9 mouse cellular contexts compared by ENCODE assay signal in genomic region chr11:95074694-95075093, GRCm38 (mm10). TPM values are rescaled to one million over a fixed set of nuclear protein-coding genes. Genes with fewer than 3 reads are reported as not detected.
A peak's percentile ranks its signal among the peaks of the same experiment; 100 is the strongest.
DNase-seq lines count a peak whose midpoint lies in the region; ATAC-seq lines count a peak whose summit lies in the region.
"Had no signal": no experiment of that assay in that cellular context is flagged by ENCODE, and none has a peak within 500 bp of the region (broad histone marks: within the 10 kb centered on the region; RNA-seq: fewer than 3 reads in every experiment).

No protein-coding gene starts in this region.

- ATAC-seq in neural tube, embryonic 12.5 days (ENCODE audit: low FRiP score, low read depth): no peak
- ATAC-seq: liver, postnatal 0 days had no signal

- peaks cover 47% of the 10 kb centered on the region for H3K27me3 ChIP-seq in heart, embryonic 10.5 days (ENCODE audit: insufficient read depth, poor library complexity, severe bottlenecking)
- peaks cover 51% of the 10 kb centered on the region for H3K27me3 ChIP-seq in neural tube, embryonic 12.5 days (replicated peaks)
- H3K27me3 ChIP-seq in midbrain, embryonic 10.5 days (ENCODE audit: low read depth, poor library complexity, severe bottlenecking): peaks cover 68% of the 10 kb centered on the region

- H3K4me3 ChIP-seq in heart, embryonic 10.5 days: peak overlapping the region; percentile 73; the same call in 1 of the 2 replicates
- H3K4me3 ChIP-seq in neural tube, embryonic 12.5 days: no peak overlapping the region
- 0 out of 2 replicates have a peak overlapping the region, but pooled peaks have one; percentile 66 for H3K4me3 ChIP-seq in midbrain, embryonic 10.5 days

- H3K9me3 ChIP-seq in heart, embryonic 10.5 days: no peaks in the 10 kb centered on the region
- no peaks in the 10 kb centered on the region for H3K9me3 ChIP-seq in neural tube, embryonic 12.5 days
- H3K9me3 ChIP-seq in midbrain, embryonic 10.5 days (replicated peaks): no peaks in the 10 kb centered on the region

- no peak overlapping the region for H3K27ac ChIP-seq in heart, embryonic 10.5 days
- no peak overlapping the region for H3K27ac ChIP-seq in neural tube, embryonic 12.5 days
- no peak overlapping the region for H3K27ac ChIP-seq in midbrain, embryonic 10.5 days (replicated peaks)

- DNase-seq in heart, embryonic 10.5 days (ENCODE audit: low spot score): no peak
- DNase-seq in heart, postnatal 4 days: no peak
- DNase-seq in neural tube, embryonic 10.5 days (ENCODE audit: extremely low spot score, low spot score): no peak
- no peak for DNase-seq in midbrain, embryonic 10.5 days (ENCODE audit: low spot score)
- no peak for DNase-seq in retina, embryonic 14.5 days (ENCODE audit: low spot score)
- DNase-seq in layer of hippocampus, postnatal 36 days: no peak
- no peak for DNase-seq in gastrocnemius, postnatal 25 days
- DNase-seq: liver, postnatal 0 days had no signal

- peaks cover 86% of the 10 kb centered on the region for H3K4me1 ChIP-seq in heart, embryonic 10.5 days
- peaks cover 20% of the 10 kb centered on the region for H3K4me1 ChIP-seq in neural tube, embryonic 12.5 days
- H3K4me1 ChIP-seq in midbrain, embryonic 10.5 days: peaks cover 37% of the 10 kb centered on the region

- H3K36me3 ChIP-seq in heart, embryonic 10.5 days: no peaks in the 10 kb centered on the region
- H3K36me3 ChIP-seq in neural tube, embryonic 12.5 days: no peaks in the 10 kb centered on the region
- H3K36me3 ChIP-seq in midbrain, embryonic 10.5 days: no peaks in the 10 kb centered on the region

- H3K9ac ChIP-seq in neural tube, embryonic 12.5 days: no peak overlapping the region
- H3K9ac ChIP-seq: liver, postnatal 0 days had no signal

- 61% methylated on average over 4 of the region's 4 CpGs for WGBS in heart, embryonic 10.5 days
- WGBS in neural tube, embryonic 12.5 days: 79% methylated on average over 4 of the region's 4 CpGs
- 81% methylated on average over 4 of the region's 4 CpGs for WGBS in midbrain, embryonic 10.5 days

- H3K4me2 ChIP-seq in neural tube, embryonic 12.5 days (replicated peaks): peak overlapping the region; percentile 88

RNA-seq across cellular contexts. Expression of gene Itga3, which starts 1.9 kb away (rescaled TPM):
- 11.5 and 13.8 TPM in 2 replicates for polyA plus RNA-seq in heart, embryonic 10.5 days (2016; fragmentation: Nextera tagmentation; extraction: Ambion mirVana)
- 10 to 100 TPM; 16.1 to 16.4 TPM for total RNA-seq in heart, postnatal 4 days (2021)
- 7.6 and 9.3 TPM in 2 replicates for polyA plus RNA-seq in neural tube, embryonic 12.5 days (2016; fragmentation: Nextera tagmentation; extraction: Ambion mirVana)
- 5.1 and 5.4 TPM in 2 replicates for polyA plus RNA-seq in midbrain, embryonic 10.5 days (2016; fragmentation: Nextera tagmentation; extraction: Ambion mirVana)
- total RNA-seq in layer of hippocampus, postnatal 36 days (2021): 10 to 100 TPM; 12.1 to 14.0 TPM
- 1 to 10 TPM; 2.9 to 5.4 TPM for total RNA-seq in gastrocnemius, postnatal 25 days (2021)

RNA-seq across cellular contexts. Expression of gene Pdk2, which starts 33.5 kb away (rescaled TPM):
- 27.4 and 41.1 TPM in 2 replicates for polyA plus RNA-seq in heart, embryonic 10.5 days (2016; fragmentation: Nextera tagmentation; extraction: Ambion mirVana)
- total RNA-seq in heart, postnatal 4 days (2021): 100 to 1,000 TPM; 178 to 200 TPM
- 20.5 and 20.6 TPM in 2 replicates for polyA plus RNA-seq in neural tube, embryonic 12.5 days (2016; fragmentation: Nextera tagmentation; extraction: Ambion mirVana)
- polyA plus RNA-seq in midbrain, embryonic 10.5 days (2016; fragmentation: Nextera tagmentation; extraction: Ambion mirVana): 9.7 and 15.3 TPM in 2 replicates
- total RNA-seq in layer of hippocampus, postnatal 36 days (2021): 100 to 1,000 TPM; 118 to 121 TPM
- total RNA-seq in gastrocnemius, postnatal 25 days (2021): 100 to 1,000 TPM; 351 to 396 TPM

RNA-seq across cellular contexts. Expression of gene Dlx3, which starts 45.2 kb away (rescaled TPM):
- 3.2 and 5.9 TPM in 2 replicates for polyA plus RNA-seq in heart, embryonic 10.5 days (2016; fragmentation: Nextera tagmentation; extraction: Ambion mirVana)
- total RNA-seq in heart, postnatal 4 days (2021): not detected
- polyA plus RNA-seq in neural tube, embryonic 12.5 days (2016; fragmentation: Nextera tagmentation; extraction: Ambion mirVana): 0.81 and 1.2 TPM in 2 replicates
- polyA plus RNA-seq in midbrain, embryonic 10.5 days (2016; fragmentation: Nextera tagmentation; extraction: Ambion mirVana): 0.89 and 1.3 TPM in 2 replicates
- not detected for total RNA-seq in layer of hippocampus, postnatal 36 days (2021)
- total RNA-seq in gastrocnemius, postnatal 25 days (2021): not detected
- polyA plus RNA-seq: liver, postnatal 0 days had no signal
